Mouse (Mus musculus): ENCODE results near the gene Snx9.

The Snx9 gene

DNA sequence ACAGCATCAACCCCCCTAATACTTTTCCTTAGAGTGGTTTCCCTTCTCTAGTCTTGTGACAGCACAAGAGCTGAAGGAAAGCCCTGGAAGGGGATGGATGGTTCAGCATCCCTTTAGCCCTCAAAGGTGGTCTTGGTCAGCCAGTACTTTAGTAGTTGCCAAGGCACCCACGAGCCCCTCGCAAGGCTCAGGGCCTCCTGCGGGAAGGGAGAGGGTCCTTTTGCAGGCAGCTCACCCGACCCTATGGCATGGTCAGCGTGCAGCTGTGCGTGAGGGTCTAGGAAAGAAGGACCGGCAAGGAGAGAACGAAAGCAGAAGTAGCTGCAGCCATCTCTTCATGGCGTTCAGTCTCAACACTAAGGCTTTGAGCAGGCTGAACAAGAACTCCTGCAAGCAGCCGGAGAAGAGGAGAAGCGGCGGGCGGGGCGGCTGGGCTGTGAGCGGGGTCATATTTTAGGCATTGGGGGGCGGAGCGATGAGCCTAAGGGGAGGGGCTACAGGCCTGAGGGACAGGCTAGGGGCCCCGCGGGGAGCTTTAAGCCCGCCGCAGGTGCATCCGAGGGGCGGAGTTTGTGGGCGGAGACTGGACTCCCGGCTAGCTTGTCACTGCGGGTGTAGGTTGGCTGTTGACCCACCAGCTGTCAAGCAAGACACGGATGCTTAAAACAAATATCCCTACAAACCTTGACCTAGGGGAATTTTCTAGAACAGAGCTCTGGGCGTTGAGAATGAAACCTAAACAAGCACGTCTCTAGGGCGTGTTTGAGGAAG lies 93.6 kb downstream of the Snx9 start:
- DNase-seq: peak; percentile 62 to 66

GRCm38 (mm10) chr17:5935680-5936079 lies 94.6 kb downstream of the Snx9 start:
- no peak for DNase-seq

DNA sequence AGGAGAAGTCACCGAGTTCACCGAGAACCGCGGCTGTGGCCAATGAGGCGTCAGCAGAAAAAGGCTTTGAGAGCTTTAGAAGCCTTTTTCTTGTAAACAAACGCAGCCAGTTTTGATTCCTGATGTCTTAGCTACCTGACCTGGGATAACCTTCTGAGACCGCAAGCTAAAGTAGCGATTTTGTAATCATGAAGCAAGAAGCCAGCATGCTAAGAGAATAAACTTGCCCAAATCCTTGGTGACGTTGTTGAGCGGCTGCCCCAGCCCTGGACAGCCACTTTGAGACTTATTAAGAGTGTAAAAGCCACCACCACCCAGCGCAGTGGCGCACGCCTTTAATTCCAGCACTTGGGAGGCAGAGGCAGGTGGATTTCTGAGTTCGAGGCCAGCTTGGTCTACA lies 95.1 kb downstream of the Snx9 start:
- no peak for DNase-seq

- peak; percentile 68 to 70 for DNase-seq
Measured at GRCm38 (mm10) chr17:5937441-5937840, 96.3 kb downstream of the Snx9 start.

DNA sequence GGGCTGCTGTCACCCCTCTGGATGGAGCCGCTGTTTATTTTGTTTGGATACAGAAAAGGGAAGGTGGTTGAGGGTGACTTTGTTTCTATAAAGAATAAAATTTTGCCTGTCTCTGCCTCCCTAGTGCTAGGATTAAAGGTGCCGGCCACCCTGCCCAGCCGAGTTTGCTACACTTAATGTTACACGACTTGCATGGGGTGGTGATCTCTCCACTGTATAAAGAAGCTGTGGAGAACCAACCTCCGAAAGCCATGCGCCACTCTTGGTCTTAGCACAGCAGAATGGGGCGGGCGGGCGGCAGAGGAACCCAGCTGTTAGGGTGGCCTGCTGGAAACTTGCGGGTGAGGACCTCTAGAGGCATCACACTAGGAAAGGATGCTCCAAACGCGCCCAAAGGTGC lies 98.7 kb downstream of the Snx9 start:
- DNase-seq: no peak

- peak; percentile 80 to 84 for DNase-seq
Measured at GRCm38 (mm10) chr17:5940792-5941191, 99.7 kb downstream of the Snx9 start.

DNA sequence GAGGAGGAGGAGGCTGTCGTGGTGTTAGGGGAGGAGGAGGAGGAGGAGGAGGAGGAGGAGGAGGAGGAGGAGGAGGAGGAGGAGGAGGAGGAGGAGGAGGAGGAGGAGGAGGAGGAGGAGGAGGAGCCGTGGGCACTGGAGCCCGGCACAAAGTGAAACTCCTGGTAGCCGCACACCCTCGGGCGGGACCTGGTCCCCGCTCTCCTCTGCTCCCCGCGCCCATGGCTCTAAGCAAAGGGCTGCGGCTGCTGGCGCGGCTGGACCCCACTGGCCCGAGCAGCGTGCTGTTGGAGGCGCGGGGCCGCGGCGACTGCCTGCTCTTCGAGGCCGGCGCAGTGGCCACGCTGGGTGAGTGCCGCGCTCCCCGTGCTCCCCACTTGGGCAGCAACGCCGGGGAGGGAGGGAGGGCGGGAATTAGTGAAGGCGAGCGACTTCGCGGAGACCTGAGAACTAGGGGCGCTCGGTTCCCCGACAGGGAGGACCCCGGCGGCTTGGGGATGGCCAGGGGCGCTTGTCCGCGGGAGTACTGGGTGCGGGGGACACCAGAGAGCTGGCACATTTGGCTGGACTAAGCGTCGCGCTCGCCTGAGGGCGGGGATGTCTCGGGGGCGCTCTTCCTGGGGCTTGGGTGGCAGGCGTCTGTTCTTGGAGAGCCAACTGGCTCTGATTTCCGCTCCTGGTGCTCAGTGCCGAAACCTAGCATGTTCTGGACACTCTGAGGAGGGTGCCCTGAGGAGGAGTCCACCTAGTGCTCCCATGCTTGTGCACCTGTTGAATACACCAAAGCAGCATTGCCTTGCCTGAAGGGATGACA lies 100.3 kb downstream of the Snx9 start, which contains the start of gene Synj2:
Gene Synj2, plus strand, starts transcription at position 51 of the 814 bp plus-strand sequence.
- peak; percentile 57 to 62 for DNase-seq

DNA sequence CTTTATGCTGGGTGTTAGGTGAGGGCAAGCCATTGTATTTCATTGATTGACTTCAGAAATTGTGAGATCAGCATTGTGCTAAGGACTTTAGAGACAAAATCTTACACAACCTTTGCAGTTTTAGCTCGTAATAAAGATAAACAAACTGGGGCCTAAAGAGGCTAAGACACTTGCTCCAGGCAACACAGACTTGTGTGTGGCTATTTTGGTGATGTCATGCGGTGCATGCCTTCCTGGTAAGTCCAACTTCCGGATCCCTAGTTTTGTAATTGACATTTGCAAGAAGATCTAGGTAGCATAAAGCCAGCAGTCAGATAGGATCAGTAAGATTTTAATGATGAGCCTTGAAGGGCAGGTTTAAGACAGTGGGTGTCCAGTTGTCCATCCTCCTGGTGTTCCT lies 101.0 kb downstream of the Snx9 start:
- DNase-seq: no peak

DNA sequence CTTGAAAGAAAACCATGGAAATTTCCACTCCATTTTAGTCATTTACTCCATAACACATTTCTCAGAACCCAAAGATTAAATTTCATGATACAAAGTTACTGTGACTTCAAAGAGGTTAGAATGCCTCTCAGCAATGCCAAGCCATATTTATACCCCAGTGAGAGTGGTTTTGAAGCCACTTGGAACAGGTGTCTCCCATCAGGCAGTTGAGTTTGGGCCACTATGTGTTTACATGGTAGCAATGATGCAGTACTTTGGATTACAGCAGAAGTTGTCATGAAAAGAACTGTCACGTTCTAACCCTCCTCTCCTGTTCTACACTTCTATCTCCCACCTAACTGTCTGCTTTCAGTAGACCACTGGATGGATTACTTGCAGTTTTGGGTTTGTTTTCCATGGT lies 101.9 kb downstream of the Snx9 start:
- no peak for DNase-seq

DNA sequence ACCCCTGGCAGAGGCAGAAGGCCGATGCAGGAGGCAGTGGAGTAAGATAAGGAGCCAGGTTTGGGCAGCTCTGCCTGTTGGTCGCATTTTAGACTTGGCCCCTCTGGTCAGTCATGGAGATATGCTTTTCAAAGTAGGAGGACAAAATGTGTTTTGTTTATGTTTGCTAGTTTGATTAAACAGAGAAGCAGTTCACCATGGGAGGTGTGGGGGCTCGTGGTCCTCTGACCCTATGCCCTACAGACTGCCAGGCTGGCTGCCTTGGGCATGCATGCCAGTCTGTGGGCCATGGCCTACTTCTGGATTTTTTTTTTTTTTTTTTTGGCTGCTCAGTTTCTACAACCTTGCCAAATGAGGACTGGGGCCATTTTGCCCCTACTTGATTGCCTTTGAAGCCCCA lies 105.9 kb downstream of the Snx9 start:
- no peak for DNase-seq

GRCm38 (mm10) chr17:5952455-5952854 lies 111.3 kb downstream of the Snx9 start:
- no peak for DNase-seq

DNA sequence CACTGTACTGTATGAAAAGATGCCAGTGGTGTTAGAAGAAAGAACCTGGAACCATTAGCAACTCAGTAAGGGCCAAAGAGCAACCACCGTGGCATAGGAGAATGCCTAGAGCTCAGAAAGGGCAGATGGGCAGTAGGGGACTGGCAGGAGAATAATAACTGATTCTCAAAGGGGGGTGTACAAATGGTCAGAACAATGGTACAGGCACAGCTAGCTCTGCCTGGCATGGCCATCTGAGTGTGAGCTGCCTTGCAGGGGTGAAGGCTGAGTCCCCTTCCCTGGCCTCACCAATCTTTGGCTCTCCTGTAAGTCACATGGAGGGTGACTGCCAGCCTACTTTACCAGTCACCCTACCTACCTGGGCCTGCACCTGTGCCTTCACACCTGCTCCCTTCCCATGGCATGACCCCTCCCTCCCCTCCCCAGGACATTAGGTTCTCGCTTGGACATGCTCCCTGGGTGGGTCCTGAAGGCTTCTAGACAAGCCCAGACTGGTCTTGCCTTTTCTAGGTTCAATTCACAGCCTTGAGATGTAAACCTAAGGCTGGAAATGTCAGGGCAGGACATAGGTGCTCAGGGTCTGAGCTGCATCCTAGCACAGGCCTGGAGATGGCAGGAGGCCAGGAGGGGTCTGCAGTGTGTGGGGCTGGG lies 115.3 kb downstream of the Snx9 start:
- DNase-seq: no peak

DNA sequence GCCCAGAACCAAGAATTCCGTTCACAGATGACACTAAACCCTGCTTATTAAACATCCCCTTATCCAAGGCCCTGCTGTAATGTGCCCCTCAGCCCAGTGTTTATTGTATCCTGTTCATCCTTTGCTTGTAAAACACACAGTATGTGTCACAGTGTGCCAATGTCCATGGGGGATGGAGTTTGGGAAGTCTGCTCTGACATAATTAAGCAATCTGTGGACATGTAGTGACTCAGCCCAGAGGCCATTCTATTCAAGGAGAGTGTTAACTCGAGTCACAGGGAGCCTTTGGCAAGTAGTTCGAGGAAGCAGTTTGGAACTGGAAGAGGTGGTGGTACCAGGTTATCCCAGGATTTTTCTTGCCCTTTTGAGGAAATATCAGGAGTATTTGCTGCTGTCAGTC lies 116.0 kb downstream of the Snx9 start:
- peak in 1 of 2 experiments; percentile 34 for DNase-seq

GRCm38 (mm10) chr17:5958229-5958628 lies 117.1 kb downstream of the Snx9 start:
- no peak for DNase-seq

DNA sequence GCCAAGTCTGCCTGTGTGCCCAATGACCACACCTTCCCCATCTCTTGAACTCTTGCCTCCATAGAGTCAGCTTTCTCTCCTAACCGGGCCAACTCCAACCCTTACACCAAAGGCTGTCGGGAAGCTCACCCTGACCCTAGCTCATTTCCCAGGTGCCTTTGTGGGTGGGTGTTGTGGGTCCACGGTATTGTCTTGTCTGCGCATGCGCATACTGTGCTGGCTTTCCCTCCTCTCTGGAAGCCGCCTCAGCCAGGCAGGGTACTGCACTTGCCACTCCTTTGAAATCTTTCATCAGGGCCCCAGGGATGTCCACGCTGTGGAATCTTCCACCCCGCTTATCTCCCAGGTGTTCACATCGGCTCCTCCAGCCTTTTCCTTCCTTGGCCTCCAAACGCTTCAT lies 117.5 kb downstream of the Snx9 start:
- DNase-seq: no peak

- no peak for DNase-seq
Measured at GRCm38 (mm10) chr17:5959096-5959495, 118.0 kb downstream of the Snx9 start.

- DNase-seq: no peak
Measured at GRCm38 (mm10) chr17:5959802-5960201, 118.7 kb downstream of the Snx9 start.

- no peak for DNase-seq
Measured at GRCm38 (mm10) chr17:5963766-5964165, 122.6 kb downstream of the Snx9 start.

DNA sequence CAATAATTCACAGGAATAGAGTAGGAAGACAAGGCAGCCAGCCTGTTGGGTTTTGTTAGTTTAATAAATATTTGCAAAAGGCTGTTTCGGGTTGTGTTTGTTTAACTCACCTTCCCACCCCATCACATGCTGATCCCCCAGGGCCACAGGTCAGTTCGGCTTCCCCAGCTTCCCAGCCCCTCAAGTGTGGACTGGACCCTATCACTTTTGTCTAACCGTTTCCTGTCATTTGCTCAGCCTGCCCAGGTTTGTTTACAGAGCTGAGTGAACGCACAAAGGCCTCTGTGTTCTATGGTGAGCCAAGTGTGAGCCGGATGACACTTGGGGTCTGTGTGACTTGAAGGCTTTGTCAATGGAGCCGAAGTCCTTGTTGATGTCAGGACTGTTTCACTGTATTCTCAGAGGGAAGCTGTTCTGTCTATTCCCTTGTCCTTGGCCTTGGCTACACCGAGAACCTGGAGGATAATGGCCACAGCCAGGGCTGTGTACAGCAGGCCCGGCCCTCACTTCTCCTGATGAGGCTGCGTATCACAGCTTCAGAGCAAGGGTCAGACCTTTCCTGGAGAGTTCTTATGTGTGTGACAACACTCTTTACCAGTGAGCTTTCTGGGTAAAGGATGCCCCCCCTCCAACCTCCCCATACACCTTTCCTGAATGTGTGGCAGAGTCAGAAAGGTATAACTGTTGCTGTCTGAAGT lies 124.1 kb downstream of the Snx9 start:
- no peak for DNase-seq

- no peak for DNase-seq
Measured at GRCm38 (mm10) chr17:5966706-5967105, 125.6 kb downstream of the Snx9 start.

DNA sequence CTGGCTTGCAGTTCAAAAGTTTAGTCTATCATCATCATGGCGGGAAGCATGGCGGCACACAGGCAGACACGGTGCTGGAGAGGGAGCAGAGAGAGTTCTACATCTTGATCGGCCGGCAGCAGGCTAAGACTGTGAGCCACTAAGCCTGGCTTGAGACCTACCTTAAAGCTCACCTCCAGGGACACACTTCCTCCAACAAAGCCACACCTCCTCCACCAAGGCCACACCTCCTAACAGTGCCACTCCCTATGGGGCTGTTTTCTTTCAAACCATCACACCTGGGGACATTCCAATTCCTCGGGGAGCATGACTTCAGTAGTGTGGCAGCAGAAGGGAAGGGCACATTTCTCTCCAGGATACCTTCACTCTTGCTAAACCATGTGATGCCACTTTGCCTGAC lies 127.4 kb downstream of the Snx9 start:
- DNase-seq: no peak

DNA sequence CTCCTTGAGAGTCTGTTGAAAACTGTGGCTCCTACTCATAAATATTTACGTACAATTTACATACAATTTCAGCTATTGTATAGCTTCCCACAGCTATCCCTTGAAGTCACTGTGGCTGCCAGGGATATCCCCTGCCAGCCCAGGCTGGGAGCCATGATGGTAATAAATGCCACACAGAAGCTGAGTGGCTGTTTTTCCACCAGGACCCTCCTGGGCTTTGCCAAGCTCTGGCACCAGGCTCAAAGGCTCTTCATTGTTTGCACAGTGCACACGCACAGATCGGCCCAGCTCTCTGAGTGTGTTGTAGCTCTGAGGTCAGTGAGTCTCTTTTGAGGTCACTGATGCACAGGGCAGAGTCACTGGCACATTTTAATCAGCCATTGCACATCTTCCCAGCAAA lies 128.1 kb downstream of the Snx9 start:
- DNase-seq: no peak

DNA sequence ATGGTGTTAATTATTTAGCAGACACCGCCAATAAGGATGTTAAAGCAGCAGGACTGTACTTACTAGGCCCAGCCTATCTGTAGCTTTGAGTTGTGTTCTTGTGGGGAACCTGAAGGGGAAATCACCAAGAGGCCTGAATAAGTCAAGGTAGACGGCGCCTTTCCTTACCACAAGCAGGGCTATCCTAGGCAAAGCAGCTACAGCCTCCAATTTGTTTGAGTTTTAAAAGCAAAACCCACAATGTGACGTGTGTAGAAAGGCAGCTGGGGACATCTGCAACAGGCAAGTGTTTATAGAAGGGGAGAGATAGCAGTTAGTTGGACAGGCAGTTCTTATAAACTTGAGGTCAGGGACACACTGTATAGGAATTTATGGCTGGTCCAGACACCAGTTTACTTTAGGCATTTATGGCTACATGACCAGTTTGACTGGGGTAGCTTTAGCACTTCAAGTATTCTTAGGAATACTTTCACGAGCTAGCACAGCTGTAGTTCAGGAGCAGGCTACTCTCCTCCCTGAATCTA lies 129.2 kb downstream of the Snx9 start:
- DNase-seq: no peak
